Mouse (Mus musculus) urinary bladder, postnatal 25 days (tissue): ENCODE results near the gene Plch1.

Experiments
- DNase-seq: peaks from one replicate; pipeline ENCODE4 v3.0.0; 2022; ENCODE audit warnings: low spot score

The Plch1 gene

GRCm38 (mm10) chr3:63899309-63899695 lies at the start of gene Plch1:
Gene Plch1, minus strand, starts transcription at chr3:63899472.
- peak; percentile 46 for DNase-seq

GRCm38 (mm10) chr3:63941204-63941850 lies 42.1 kb upstream of the Plch1 start:
- DNase-seq: no peak

DNA sequence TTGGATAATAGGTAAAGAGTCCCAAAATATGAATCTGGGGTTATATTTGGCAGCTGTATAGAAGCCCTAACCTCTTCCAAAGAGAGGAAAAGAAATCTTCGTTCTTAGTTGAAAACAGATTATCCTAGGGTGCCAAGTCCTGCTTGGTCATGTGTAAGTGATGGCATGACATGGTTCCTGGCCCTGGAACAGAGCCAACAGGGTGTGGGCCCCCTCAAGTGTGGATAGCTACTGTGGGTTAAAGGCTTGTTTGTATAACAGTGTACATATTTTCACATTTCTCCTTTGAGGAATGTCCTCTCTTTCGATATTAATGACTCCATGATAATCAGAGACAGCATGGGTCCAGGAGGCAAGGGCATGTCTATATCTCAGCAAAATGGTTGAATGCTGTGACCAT lies 39.7 kb upstream of the Plch1 start:
- no peak for DNase-seq

- peak; percentile 95 for DNase-seq
These were observed 29.9 kb upstream of the Plch1 start, which contains the start of gene E130311K13Rik for GRCm38 (mm10) chr3:63928878-63929859. Gene E130311K13Rik, minus strand, starts transcription at chr3:63929472.

DNA sequence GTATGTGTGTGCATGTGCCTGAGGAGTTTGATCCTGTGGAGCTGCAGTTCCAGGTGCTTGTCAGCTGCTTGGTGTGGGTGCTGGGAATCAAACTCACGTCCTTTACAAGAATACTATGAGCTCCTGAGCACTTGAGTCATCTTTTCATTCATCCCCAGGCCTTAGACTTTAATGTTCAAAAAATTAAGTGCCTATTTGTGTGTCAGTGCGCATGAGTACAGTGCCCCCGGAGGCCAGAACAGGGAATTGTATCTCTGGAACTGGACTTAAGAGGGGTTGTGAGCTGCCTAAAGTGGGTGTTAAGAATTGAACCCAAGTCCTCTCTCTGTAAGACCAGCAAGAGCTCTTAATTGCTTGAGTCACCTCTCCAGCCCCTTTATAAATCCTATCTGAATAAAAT lies 20.4 kb upstream of the Plch1 start:
- no peak for DNase-seq

GRCm38 (mm10) chr3:63910301-63910700 lies 11.0 kb upstream of the Plch1 start:
- no peak for DNase-seq

DNA sequence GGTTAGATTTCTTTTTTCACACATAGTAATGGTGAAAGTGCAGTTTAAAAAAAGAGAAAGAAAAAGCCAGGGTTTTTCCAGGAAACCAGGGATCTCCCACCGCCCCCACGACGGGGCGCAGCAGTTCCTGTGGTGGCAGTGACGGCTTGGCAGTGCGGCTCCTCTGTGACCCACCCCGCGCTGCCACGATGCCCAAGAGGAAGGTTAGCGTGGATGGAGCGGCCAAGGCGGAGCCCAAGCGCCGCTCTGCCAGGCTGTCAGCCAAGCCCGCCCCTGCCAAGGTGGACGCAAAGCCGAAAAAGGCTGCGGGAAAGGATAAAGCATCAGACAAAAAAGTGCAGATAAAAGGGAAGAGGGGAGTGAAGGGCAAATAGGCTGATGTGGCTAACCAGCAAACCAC lies 6.0 kb upstream of the Plch1 start:
- no peak for DNase-seq

DNA sequence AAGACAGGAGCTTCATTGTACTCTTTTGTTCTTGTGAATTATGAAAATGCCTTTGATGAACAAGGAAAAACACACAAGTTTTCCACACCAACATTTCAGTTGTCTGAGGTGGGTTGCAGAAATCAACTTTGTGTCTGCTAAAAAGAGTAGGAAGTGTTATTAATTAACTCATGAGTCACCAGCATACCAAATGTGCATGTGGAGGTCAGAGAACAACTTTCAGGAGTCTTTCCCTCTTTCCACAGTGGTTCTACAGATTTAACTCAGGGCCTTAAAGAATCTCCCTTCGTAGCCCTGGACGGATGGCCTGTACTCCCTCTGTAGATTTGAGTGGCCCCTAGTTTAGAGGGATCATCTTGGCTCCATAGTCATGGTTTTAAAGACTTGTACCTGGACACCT lies 4.9 kb upstream of the Plch1 start:
- DNase-seq: no peak

- DNase-seq: no peak
These were observed 824 bp upstream of the Plch1 start for GRCm38 (mm10) chr3:63900021-63900571.

DNA sequence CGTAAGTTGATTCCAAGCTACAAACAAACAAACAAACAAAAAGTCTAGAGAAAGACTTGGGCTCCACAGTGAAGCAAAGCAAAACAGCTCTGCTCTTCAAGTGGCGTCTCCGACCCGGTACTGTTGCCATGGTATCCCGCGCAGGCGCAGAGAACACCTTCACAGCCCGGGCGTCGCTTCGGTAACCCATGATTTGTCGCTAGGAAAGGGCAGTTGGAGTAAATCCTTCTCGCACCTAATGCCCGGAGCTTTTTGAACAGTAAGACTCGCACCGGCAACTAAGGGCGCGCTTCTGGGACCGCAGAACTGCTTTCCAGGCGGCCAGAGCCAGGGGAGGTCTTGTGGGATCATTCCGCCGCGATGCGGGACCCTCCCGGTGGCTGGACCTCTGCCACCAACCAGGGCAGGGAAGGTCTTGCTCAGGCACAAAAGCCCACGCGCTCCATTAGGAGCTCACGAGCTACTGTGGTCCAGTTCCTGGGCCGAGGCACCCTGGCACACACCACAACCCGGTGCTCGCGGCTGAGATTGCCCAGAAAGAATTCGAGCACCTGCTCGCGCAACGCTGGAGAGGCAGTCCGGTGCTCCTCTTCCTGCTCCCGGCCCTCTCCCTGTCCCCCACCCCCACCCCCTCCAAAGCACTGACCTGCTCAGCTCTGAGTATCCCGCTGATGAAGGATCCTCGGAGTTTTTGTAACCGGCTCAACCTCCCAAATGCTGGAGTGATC lies 527 bp downstream of the Plch1 start:
- DNase-seq: peak; percentile 63

DNA sequence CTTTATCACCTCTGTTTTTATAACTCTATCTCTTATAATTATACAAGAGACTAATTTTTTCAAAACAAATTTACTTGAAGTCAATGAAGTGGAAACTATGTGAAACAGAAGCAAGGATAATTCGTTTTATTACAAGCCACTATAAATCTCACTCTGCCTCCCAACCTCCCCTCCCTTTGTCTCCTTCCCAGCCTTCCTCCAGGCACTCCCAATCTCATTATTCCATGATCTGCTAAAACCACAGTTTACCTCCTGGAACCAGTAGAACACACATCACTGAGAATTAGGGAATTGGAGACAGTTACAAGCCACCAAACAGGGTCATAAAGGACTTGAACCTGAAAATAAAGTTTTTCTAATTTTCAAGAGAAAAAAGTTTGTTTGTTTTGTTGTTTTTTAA lies 2.1 kb downstream of the Plch1 start:
- no peak for DNase-seq

GRCm38 (mm10) chr3:63896303-63896702 lies 3.0 kb downstream of the Plch1 start:
- no peak for DNase-seq

GRCm38 (mm10) chr3:63895786-63896185 lies 3.5 kb downstream of the Plch1 start:
- no peak for DNase-seq

GRCm38 (mm10) chr3:63893677-63894076 lies 5.6 kb downstream of the Plch1 start:
- DNase-seq: no peak

DNA sequence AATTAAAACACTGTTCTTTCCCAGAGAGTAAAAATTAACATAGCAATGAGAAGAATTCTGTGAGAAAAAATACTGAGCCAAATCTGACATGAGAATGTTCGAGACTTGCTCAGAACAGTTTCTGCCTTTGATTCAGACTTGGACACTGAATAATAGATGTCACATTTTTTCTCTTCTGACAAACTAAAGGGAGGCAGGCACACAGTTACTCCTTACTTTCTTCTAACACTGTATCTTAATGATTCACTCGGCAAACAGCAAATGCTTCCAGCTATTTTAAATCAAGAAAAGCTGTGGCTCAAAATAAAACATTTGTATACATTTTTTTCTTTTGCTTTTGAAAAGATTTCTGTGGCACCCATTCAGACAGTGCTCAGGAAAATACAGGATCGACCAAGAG lies 7.1 kb downstream of the Plch1 start:
- DNase-seq: no peak

DNA sequence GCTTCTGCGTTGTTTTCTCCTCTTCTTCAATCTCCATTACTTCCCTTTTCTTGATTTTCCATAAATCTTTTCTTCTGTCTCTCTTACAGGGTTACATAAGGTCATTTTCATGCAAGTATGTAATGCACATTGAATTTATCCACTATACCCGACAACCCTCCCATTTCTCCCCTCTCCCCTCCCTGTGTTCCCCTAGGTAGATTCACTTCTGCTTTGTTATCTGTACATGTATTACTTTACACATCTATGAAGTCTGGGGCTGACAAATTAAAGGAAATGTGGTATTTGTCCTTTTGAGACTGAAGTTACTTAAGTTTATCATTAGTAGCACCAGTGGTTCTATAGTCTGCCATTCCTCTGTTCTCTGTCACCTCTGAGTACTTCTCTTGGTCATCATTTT lies 18.2 kb downstream of the Plch1 start:
- DNase-seq: no peak

DNA sequence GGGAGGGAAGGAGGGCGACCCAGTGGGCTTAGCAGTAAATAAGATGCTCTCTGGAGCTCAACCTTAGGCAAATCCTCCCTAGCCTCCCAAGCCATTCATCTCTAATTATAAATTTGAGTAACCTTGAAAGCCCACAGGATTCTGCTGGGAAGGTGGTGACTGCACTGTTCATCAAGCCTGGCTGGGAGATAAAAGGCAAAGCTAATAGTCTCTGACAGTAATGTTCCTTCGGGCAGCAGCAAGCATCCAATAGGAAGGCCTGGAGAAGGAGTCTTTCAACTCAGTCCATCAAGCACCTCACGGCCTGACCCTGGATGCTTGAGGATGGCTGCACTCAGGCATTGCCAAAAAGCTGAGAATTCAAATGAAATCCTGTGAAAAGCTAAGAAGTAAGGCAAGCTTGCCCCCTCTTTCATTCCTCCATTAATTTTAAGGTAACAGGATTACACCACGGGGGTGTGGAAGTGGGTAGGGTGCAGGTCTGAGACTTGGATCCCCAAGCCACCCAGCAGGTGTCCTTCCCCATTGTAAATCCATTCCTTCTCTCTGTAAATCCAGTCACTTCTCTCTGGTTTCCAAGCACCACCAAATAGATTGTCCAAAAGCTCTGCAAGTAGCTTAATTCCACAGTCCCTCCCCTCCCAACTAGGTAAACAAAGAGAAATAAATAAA lies 20.1 kb downstream of the Plch1 start:
- DNase-seq: no peak

DNA sequence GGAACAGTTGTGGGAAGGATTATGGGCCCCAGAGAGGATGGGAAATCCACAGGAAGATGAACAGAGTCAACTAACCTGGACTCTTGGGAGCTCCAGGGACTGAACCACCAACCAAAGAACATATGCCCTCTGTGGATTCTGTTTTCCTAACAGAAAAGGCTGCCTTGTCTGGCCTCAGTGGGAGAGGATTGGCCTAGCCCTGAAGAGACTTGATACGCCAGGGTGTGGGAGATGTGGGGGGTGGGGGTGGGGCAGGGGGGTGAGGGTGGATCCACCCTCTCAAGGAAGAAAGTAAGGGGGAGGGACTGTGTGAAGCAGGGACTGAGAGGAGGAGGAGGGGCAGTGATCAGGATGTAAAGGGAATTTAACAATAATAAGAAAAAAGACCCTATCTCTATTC lies 26.5 kb downstream of the Plch1 start:
- no peak for DNase-seq

DNA sequence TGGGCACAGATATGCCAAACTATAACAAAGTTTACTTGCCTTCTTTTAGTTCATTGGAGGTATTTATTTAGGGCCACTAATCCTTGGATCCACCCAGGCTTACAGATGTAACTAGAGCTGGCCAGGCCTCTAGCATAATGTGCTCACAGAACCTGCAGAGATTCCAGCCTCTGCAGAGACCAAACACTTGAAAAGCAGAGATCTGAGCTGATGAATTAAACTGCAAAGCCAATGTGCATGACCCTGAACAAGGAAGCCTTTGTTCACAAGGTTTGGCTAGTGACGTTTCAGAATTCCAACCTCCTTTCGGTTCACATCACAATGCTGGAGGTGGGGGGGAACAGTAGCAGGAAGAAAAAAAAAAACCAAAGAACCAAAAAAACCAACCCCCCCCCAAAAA lies 28.0 kb downstream of the Plch1 start:
- no peak for DNase-seq

- peak; percentile 16 for DNase-seq
These were observed 31.0 kb downstream of the Plch1 start for GRCm38 (mm10) chr3:63868285-63868684.

DNA sequence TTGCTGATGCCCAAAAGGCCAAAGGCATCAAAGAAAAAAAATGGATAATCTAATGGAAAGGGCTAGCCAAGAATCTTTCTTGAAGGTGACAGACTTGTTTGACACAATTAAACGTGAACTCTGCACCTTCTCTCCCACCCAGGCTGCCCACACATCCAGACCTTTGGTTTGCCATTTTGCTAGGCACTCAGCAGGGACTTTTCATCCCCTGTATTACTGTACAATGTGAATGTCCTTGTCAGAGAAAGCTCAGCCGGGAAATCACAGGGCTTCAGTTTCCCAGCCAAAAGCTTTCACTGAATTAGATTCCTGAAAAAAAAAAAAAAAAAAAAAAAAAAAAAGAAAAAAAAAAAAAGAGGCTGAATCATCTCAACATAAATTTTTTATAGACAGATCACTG lies 34.2 kb downstream of the Plch1 start:
- no peak for DNase-seq

GRCm38 (mm10) chr3:63862716-63863115 lies 36.6 kb downstream of the Plch1 start:
- DNase-seq: no peak
